ENCODE assay signal across 8 mouse cellular contexts in the genomic region with DNA sequence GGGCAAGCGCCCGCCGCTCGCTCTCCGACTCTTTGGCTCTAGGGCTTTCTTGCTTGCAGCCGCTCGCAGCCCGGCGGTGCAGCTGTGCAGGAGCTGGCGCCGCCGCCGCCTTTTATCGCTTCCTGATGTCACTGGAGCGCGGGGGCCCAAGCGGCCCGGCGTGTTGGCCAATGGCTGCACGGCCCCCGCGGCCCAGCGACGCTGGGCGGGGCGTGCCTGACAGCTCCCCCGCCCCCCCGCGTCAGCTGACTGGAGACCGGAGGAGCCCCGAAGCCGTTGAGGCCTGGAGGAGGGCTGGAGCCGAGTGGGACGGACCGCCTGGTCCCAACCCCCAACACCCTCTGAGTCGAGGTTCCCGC. TPM values are rescaled to one million over a fixed set of nuclear protein-coding genes. Genes with fewer than 3 reads are reported as not detected.
DNase-seq lines count a peak whose midpoint lies in the region; ATAC-seq and TF ChIP-seq lines count a peak whose summit lies in the region.

A gene (minus strand): TSS at position 86 of the 359 bp plus-strand sequence.

- TF ChIP-seq EP300 in CH12.LX (IDR thresholded peaks at IDR 0.05; ENCODE audit: low read length) = no peak
- TF ChIP-seq EP300 in stomach, postnatal 0 days (optimal IDR thresholded peaks at IDR 0.05) = no peak

- no peak within 1 kb of the TSS for H3K9ac ChIP-seq in CH12.LX (ENCODE audit: insufficient read depth, low read depth)
- peak within 1 kb of the TSS; percentile 81 for H3K9ac ChIP-seq in forebrain, embryonic 14.5 days (ENCODE audit: low read length)
- peak within 1 kb of the TSS; percentile 30; the same call in 1 of the 2 replicates for H3K9ac ChIP-seq in liver, embryonic 15.5 days
- peak within 1 kb of the TSS; percentile 59 for H3K9ac ChIP-seq in stomach, postnatal 0 days (ENCODE audit: low read length)

- no peak for TF ChIP-seq RAD21 in CH12.LX (IDR thresholded peaks at IDR 0.05; ENCODE audit: low read depth, low read length)

- peaks cover 0 to 3% of the 10 kb centered on the region in 2 experiments; a peak in 1 of 4 replicates for H3K4me1 ChIP-seq in CH12.LX (ENCODE audit: control insufficient read depth in 1 of 2, insufficient read depth in 2 of 2)
- peaks cover 7% of the 10 kb centered on the region; the same call in 1 of the 2 replicates for H3K4me1 ChIP-seq in forebrain, embryonic 14.5 days (ENCODE audit: control insufficient read depth, insufficient read depth, low read length)
- H3K4me1 ChIP-seq in liver, embryonic 15.5 days (replicated peaks) = peaks cover 17% of the 10 kb centered on the region
- no peaks in the 10 kb centered on the region for H3K4me1 ChIP-seq in stomach, postnatal 0 days (replicated peaks; ENCODE audit: control insufficient read depth, insufficient read depth)

- peak within 1 kb of the TSS; percentile 90 for H3K4me2 ChIP-seq in CH12.LX (ENCODE audit: insufficient read depth, low read depth, poor library complexity, severe bottlenecking)
- peak within 1 kb of the TSS; percentile 94 for H3K4me2 ChIP-seq in forebrain, embryonic 14.5 days (ENCODE audit: low read length)
- H3K4me2 ChIP-seq in liver, embryonic 15.5 days = peak within 1 kb of the TSS; percentile 71
- peak within 1 kb of the TSS; percentile 82 for H3K4me2 ChIP-seq in stomach, postnatal 0 days (replicated peaks; ENCODE audit: low read depth)

- dilution Hi-C loops in CH12.LX (cut with MboI; ENCODE audit: extremely low pct_ligation_motif_present, extremely low pct_unique_long_range_greater_than_20kb, low sequenced_read_pairs) = no loop called here

- TF ChIP-seq CTCF in CH12.LX (conservative IDR thresholded peaks at IDR 0.05 in 1 of 2, IDR thresholded peaks at IDR 0.05 in 1 of 2; ENCODE audit: low read depth in 2 of 2, low read length in 2 of 2) = no peak
- TF ChIP-seq CTCF in stomach, postnatal 0 days (IDR thresholded peaks at IDR 0.05; ENCODE audit: low read depth) = no peak

- TF ChIP-seq POLR2A in CH12.LX (IDR thresholded peaks at IDR 0.05; ENCODE audit: low read depth, low read length) = peak; percentile 75

- WGBS in forebrain, embryonic 14.5 days = 0% methylated on average over 36 of the region's 37 CpGs
- under 1% methylated on average over 37 of the region's 37 CpGs for WGBS in liver, embryonic 15.5 days (ENCODE audit: insufficient replicate concordance)
- WGBS in stomach, postnatal 0 days = under 1% methylated on average over 33 of the region's 37 CpGs

- no peak within 1 kb of the TSS for H3K27ac ChIP-seq in CH12.LX (ENCODE audit: insufficient read depth, low read depth)
- peak within 1 kb of the TSS; percentile 94 for H3K27ac ChIP-seq in forebrain, embryonic 14.5 days (ENCODE audit: low read depth, low read length)
- H3K27ac ChIP-seq in liver, embryonic 15.5 days (replicated peaks) = peak within 1 kb of the TSS; percentile 38; the same call in 1 of the 2 replicates
- H3K27ac ChIP-seq in stomach, postnatal 0 days (replicated peaks) = peak within 1 kb of the TSS; percentile 81

- peak; percentile 80 for DNase-seq in CH12.LX (ENCODE audit: extremely low read depth)
- peak; percentile 16 for DNase-seq in c-Kit-positive CD71-positive TER-119-positive erythroid progenitor cells, embryonic 14.5 days (ENCODE audit: low spot score)
- peak; percentile 97 for DNase-seq in forebrain, embryonic 14.5 days (ENCODE audit: low spot score)
- DNase-seq in heart, postnatal 10 days = peak; percentile 95 to 97
- DNase-seq in kidney, postnatal 4 days = peak; percentile 95 to 98
- DNase-seq in neural tube, embryonic 10.5 days (ENCODE audit: extremely low spot score, low spot score) = peak; percentile 90
- DNase-seq in stomach, postnatal 0 days (ENCODE audit: low spot score) = peak; percentile 88

- peak within 1 kb of the TSS in 2 of 3 experiments; percentile 51 for H3K4me3 ChIP-seq in CH12.LX (replicated peaks in 1 of 3; ENCODE audit: low read depth in 2 of 3, low read length in 2 of 3, poor library complexity in 1 of 3)
- peak within 1 kb of the TSS; percentile 59 for H3K4me3 ChIP-seq in forebrain, embryonic 14.5 days (ENCODE audit: low read depth, low read length)
- H3K4me3 ChIP-seq in liver, embryonic 15.5 days (replicated peaks) = peak within 1 kb of the TSS; percentile 49
- peak within 1 kb of the TSS; percentile 60 for H3K4me3 ChIP-seq in stomach, postnatal 0 days (ENCODE audit: low read depth, low read length)

- peak; percentile 92 for ATAC-seq in forebrain, embryonic 14.5 days
- ATAC-seq in liver, embryonic 15.5 days (ENCODE audit: insufficient read depth) = peak; percentile 86
- ATAC-seq in stomach, postnatal 0 days (ENCODE audit: low FRiP score, low TSS enrichment) = peak; percentile 90

- no peaks in the 10 kb centered on the region for H3K79me2 ChIP-seq in CH12.LX (replicated peaks; ENCODE audit: control insufficient read depth, extremely low read depth, insufficient read depth, poor library complexity, severe bottlenecking)

- in situ Hi-C loops in CH12.LX (cut with MboI; ENCODE audit: low pct_ligation_motif_present, low pct_unique_long_range_greater_than_20kb, low sequenced_read_pairs) = loop anchor here (25.0 kb wide), 1 partner anchor 305 kb away; no protein-coding TSS in a partner anchor

- peaks cover 62% of the 10 kb centered on the region for H3K27me3 ChIP-seq in CH12.LX (replicated peaks)
- peaks cover 73% of the 10 kb centered on the region for H3K27me3 ChIP-seq in forebrain, embryonic 14.5 days (replicated peaks; ENCODE audit: control insufficient read depth, insufficient read depth, low read length)
- H3K27me3 ChIP-seq in liver, embryonic 15.5 days = peaks cover 99% of the 10 kb centered on the region
- H3K27me3 ChIP-seq in stomach, postnatal 0 days (ENCODE audit: control insufficient read depth, insufficient read depth, low read length) = peaks cover 36% of the 10 kb centered on the region; the same call in 1 of the 2 replicates

- H3K9me3 ChIP-seq in CH12.LX (replicated peaks; ENCODE audit: low read length) = peaks cover 10% of the 10 kb centered on the region
- no peaks in the 10 kb centered on the region for H3K9me3 ChIP-seq in forebrain, embryonic 14.5 days (replicated peaks; ENCODE audit: control insufficient read depth, low read length)
- H3K9me3 ChIP-seq in liver, embryonic 15.5 days (replicated peaks) = no peaks in the 10 kb centered on the region
- no peaks in the 10 kb centered on the region for H3K9me3 ChIP-seq in stomach, postnatal 0 days (ENCODE audit: control insufficient read depth, low read length)

- intact Hi-C loops in heart, postnatal 10 days (cut with DNase I) = loop anchor here (2.0 to 10.0 kb wide), 7 partner anchors 304 to 1455 kb away; no protein-coding TSS in a partner anchor

- H3K36me3 ChIP-seq in CH12.LX (replicated peaks in 1 of 2; ENCODE audit: control insufficient read depth in 1 of 2, insufficient read depth in 1 of 2, low read length in 1 of 2) = no peaks in the 10 kb centered on the region
- H3K36me3 ChIP-seq in forebrain, embryonic 14.5 days (ENCODE audit: control insufficient read depth, insufficient read depth, low read length) = no peaks in the 10 kb centered on the region
- H3K36me3 ChIP-seq in liver, embryonic 15.5 days (replicated peaks) = no peaks in the 10 kb centered on the region
- H3K36me3 ChIP-seq in stomach, postnatal 0 days (ENCODE audit: control insufficient read depth, insufficient read depth, low read length) = no peaks in the 10 kb centered on the region

TF ChIP-seq in CH12.LX, 34 proteins besides CTCF, POLR2A, EP300 and RAD21:
- TF ChIP-seq ZMIZ1 (IDR thresholded peaks at IDR 0.05; ENCODE audit: low read depth, low read length) (peak; percentile 55; the same call in 1 of the 2 replicates), TBP (conservative IDR thresholded peaks at IDR 0.05; ENCODE audit: low read depth, low read length) (0 out of 2 replicates have a peak, but pooled peaks have one; percentile 19), USF2 (conservative IDR thresholded peaks at IDR 0.05; ENCODE audit: low read depth, low read length) (no peak; the same call in 1 of the 2 replicates), NELFE (IDR thresholded peaks at IDR 0.05; ENCODE audit: low read depth, low read length) (peak; percentile 41; the same call in 1 of the 2 replicates), TCF12 (IDR thresholded peaks at IDR 0.05; ENCODE audit: low read depth, low read length) (peak; percentile 34; the same call in 1 of the 2 replicates), USF1 (IDR thresholded peaks at IDR 0.05; ENCODE audit: low read depth, low read length) (peak; percentile 9; the same call in 1 of the 2 replicates), MAZ (IDR thresholded peaks at IDR 0.05; ENCODE audit: low read depth, low read length) (no peak), UBTF (IDR thresholded peaks at IDR 0.05; ENCODE audit: low read depth, low read length) (0 out of 2 replicates have a peak, but pooled peaks have one; percentile 33)

RNA-seq across cellular contexts. Expression of the gene that starts here (rescaled TPM):
- 0.04 TPM in 1 of 2 replicates, not detected in the other for total RNA-seq in CH12.LX (2012; rRNA removed)
- 0.08 and 0.17 TPM in 2 replicates for total RNA-seq in CH12.LX (2014; rRNA removed)
- polyA plus RNA-seq in CH12.LX (2012; ENCODE audit: insufficient read length, low read depth) = 0.33 and 0.47 TPM in 2 replicates
- polyA plus RNA-seq in forebrain, embryonic 14.5 days (2014; fragmentation: Nextera tagmentation; extraction: Ambion mirVana) = 6.1 and 8.3 TPM in 2 replicates
- 10 to 100 TPM; 11.2 to 12.1 TPM for total RNA-seq in heart, postnatal 10 days (2021)
- 4.2 and 6.1 TPM in 2 replicates for polyA plus RNA-seq in liver, embryonic 15.5 days (2015; fragmentation: Nextera tagmentation; extraction: Ambion mirVana)
- polyA plus RNA-seq in stomach, postnatal 0 days (2015; fragmentation: Nextera tagmentation; extraction: Ambion mirVana) = 4.3 and 4.9 TPM in 2 replicates

Comparison
In these comparisons a context has a peak if more than half of its experiments do, and no peak if none do; other contexts are left out.
1. RNA of the gene that starts here (total RNA-seq): 11.2 to 12.1 TPM in heart, postnatal 10 days; 0.04 to 0.17 TPM in CH12.LX; every median in the first group is over 10 times any median in the second.
2. Peak in DNase-seq, H3K4me3 ChIP-seq and H3K4me2 ChIP-seq in CH12.LX; RNA of the gene not detected or under 1 TPM.
3. DNase-seq: peak in every context shown above with its lines; median percentile 97 in forebrain, embryonic 14.5 days; 96 in kidney, postnatal 4 days; 96 in heart, postnatal 10 days; 90 in neural tube, embryonic 10.5 days; 88 in stomach, postnatal 0 days; 80 in CH12.LX; 16 in c-Kit-positive CD71-positive TER-119-positive erythroid progenitor cells, embryonic 14.5 days.
4. Peak in every context shown above with its lines, with median percentiles within 50 percentile points of each other: H3K4me2 ChIP-seq, H3K4me3 ChIP-seq and ATAC-seq.